Mouse (Mus musculus): Measurements from ENCODE around the gene 4933411K16Rik.
"Not testable (repeated sequence)": the region's sequence is repeated elsewhere in the genome, so short reads cannot be mapped to it uniquely, and the experiment has no call there.

The 4933411K16Rik gene

DNA sequence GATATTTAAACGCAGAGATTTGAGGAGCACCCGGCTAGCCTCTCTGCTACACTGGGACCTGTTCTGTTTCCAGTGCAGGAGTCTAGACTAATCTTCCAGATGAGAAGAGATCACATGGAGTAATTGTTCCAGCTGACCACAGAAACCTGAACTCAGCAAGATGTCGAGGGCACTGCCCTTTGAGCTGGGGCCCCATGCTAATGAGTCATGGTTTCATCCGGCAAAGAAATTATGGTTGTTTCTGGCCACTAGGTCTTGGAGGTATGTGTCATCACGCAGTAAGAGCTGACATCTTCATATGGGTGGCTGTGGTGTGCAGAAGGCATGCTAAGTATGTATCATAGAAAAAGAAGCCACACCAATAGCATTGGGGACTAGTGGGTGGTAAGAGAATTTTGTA lies 27.9 kb downstream of the 4933411K16Rik start:
- DNase-seq, result no peak

GRCm38 (mm10) chr19:42080469-42080868 lies 28.4 kb downstream of the 4933411K16Rik start:
- no peak for DNase-seq

GRCm38 (mm10) chr19:42081613-42082012 lies 29.6 kb downstream of the 4933411K16Rik start:
- not testable (repeated sequence) for DNase-seq

DNA sequence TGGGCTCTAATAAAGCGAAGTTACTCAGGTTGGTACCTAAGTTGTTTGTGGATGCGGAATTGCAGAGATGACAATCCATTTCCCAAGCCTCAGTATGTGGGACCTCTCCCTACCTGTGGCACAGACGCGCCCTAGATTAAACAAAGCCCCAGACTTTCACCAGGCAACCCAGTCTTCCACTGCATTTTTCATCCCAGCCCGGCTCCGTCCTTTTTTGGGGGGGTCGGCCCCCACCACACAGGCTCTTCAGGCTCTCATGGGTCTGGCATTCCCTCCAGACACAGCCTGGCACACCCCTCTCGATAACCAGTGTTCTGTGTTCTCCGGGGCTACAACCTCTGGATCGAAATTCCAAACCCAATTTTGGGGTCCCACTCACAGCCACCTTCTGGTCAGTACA lies 33.6 kb downstream of the 4933411K16Rik start:
- no peak for DNase-seq

GRCm38 (mm10) chr19:42086166-42086565 lies 34.1 kb downstream of the 4933411K16Rik start, which contains the start of gene Morn4:
Morn4 (minus strand) TSS chr19:42086357.
- peak; percentile 88 for DNase-seq

DNA sequence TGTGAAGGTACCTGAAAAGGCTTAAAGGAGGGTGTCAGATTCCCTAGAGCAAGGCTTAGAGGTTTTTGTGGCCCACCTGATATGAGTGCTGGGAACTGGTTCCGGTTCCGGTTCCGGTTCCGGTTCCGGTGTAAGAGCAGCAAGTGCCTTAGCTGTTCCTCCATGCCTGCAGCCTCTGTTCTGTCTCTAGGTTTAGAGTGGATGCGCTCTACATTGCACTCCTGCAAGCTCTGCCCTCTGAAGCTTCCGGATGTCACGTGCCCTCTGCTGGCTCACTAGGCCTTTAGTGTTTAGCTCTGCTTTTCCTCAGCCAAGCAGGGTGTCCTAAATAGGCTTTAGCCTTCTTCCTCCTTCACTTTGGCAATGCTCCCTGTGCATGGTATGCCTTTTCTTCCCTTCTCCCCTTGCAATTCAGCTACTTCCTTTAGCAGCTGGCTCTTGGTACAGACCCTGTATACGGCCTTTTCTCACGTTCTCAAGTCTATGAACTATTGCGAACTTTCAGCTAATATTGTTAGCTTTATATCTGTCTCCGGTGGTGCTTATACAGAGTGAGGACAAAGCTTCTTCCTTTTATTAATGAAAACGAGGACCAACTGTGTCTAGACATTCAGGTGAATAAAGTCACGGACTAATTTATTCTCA lies 37.2 kb downstream of the 4933411K16Rik start:
- DNase-seq, result peak; percentile 46

DNA sequence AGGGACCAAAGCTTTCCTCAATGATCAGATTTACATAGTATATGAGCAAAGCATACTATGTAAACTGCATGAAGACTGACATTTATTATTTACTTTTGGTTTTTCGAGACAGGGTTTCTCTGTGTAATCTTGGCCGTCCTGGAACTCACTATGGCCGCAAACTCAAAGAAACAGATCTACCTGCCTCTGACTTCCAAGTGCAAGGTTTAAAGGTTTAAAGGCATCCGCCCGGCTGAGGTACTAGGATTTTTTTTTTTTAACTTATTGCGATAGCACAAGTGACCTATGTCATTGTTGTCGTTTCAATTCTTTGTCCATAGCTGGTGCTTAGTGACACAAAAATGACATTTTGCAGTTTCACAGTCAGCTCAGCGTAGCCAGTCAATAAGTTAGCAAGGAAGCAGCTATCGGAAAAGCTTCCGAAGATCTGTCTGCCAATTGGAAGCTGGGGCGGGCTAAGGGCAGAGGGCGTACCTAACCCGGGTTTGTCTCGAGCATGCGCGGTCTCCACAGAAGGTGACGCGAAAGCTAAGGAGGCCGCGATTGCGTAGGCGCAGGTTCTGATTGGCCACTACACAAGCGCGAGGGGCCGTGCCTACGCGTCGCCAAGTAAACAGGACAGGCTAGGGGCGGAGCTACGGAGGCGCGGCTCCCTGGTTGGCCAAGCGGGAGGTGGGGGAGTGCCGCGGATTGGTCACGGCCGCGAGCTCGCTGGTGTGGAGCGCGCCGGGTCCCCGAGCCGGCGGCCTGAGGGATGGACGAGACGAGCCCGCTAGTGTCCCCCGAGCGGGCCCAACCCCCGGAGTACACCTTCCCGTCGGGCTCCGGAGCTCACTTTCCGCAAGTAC lies 37.9 kb downstream of the 4933411K16Rik start, which contains the start of gene Pi4k2a:
TSS of gene Pi4k2a (plus strand) at position 723 of the 848 bp plus-strand sequence.
- peak; percentile 99 for DNase-seq

GRCm38 (mm10) chr19:42090637-42091141 lies 38.6 kb downstream of the 4933411K16Rik start:
- DNase-seq, result no peak

DNA sequence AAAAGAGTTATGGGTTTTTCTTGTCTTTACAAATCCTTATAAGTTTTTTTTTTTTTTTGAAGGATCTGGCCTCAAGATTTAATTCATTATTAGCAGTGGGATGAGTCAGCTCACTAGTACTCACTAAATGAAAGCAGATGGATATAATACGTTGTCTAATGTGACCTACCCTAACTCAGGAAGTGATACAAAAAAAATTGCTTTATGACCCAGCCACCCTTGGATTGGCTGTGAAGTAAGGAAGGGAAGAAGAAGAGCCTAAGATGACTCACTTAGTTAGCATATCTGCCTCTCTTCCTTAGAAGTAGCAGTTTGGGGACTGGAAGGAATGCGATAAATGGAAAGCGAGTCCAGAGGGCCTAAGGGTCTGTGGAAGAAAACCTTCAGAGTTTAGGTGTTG lies 47.4 kb downstream of the 4933411K16Rik start:
- no peak for DNase-seq
